Comparison of ENCODE assay signal across 8 mouse cellular contexts in the genomic region with DNA sequence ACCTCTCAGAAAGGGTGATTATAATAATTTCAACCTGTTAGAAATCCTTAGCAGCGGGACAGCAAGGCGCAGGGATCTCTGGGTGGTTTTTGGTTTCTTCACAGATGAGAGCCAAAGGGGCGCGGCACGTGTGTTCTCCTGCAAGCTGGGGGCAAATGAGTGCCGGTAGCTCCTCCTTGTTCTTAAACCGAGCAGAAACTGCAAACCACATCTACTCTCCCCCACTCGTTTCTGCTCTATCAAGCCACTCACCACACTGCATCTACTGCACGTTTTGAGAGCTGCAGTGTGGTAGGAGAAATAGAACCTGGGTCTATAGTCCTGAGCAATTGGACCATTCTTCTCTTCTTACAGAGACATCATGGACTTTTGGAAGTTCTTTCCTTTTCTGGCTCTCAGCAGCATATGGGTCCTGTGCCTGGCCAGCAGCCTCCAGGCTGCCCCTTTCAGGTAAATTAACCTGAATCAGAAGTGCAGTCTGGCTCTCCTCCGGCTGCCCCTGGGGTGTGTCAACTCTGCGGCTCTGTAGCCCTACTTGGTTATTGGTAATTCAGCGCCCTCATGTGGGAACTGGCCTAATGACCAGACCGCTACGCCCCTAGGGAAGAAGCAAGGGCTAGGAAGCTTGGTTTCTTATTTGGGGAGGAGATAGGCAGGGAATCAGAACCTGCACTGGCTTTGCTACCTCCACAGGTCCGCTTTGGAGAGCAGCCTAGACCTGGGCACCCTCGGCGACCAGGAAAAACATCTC. TPM values are rescaled to one million over a fixed set of nuclear protein-coding genes. Genes with fewer than 3 reads are reported as not detected.
DNase-seq lines count a peak whose midpoint lies in the region; ATAC-seq and TF ChIP-seq lines count a peak whose summit lies in the region.

No protein-coding gene starts in this region.

- peak; percentile 75 for ATAC-seq in granulocyte monocyte progenitor cell, adult 5-6 weeks (replicated peaks; ENCODE audit: poor library complexity, severe bottlenecking)
- no peak; the same call in 1 of the 2 replicates for ATAC-seq in lung, postnatal 0 days

- H3K4me2 ChIP-seq in lung, postnatal 0 days (replicated peaks; ENCODE audit: low read depth, low read length) = no peak overlapping the region

- H3K27me3 ChIP-seq in kidney, adult 2 months (replicated peaks; ENCODE audit: control insufficient read depth, insufficient read depth, low read length) = no peaks in the 10 kb centered on the region
- H3K27me3 ChIP-seq in lung, postnatal 0 days (replicated peaks; ENCODE audit: insufficient read depth, low read length) = peaks cover 5% of the 10 kb centered on the region

- no peak for TF ChIP-seq EP300 in lung, postnatal 0 days (IDR thresholded peaks at IDR 0.05)

- DNase-seq in ovary, postnatal 14 days (ENCODE audit: low spot score) = peak; percentile 39
- no peak for DNase-seq in ovary, postnatal 10 days (ENCODE audit: low spot score)
- DNase-seq in c-Kit-positive CD71-negative TER-119-negative erythroid progenitor cells, embryonic 14.5 days (ENCODE audit: low read depth) = peak; percentile 12
- peak; percentile 14 for DNase-seq in kidney, adult 2 months
- peak; percentile 42 for DNase-seq in lung, postnatal 0 days (ENCODE audit: low spot score)
- DNase-seq in right cerebral cortex, postnatal 25 days = peak; percentile 13
- DNase-seq in gastrocnemius, postnatal 14 days = no peak

- 6% methylated on average over 17 of the region's 17 CpGs for WGBS in kidney, adult 2 months
- WGBS in lung, postnatal 0 days = 5% methylated on average over 17 of the region's 17 CpGs

- no peaks in the 10 kb centered on the region for H3K4me1 ChIP-seq in kidney, adult 2 months (ENCODE audit: control insufficient read depth, insufficient read depth, low read length)
- no peaks in the 10 kb centered on the region for H3K4me1 ChIP-seq in lung, postnatal 0 days (ENCODE audit: insufficient read depth, low read depth, low read length)

- no peaks in the 10 kb centered on the region for H3K9me3 ChIP-seq in lung, postnatal 0 days (ENCODE audit: low read length)

- peak; percentile 47 for TF ChIP-seq CTCF in kidney, adult 2 months (conservative IDR thresholded peaks at IDR 0.05; ENCODE audit: insufficient read depth, insufficient read length, low read depth, low read length)
- TF ChIP-seq CTCF in lung, postnatal 0 days (IDR thresholded peaks at IDR 0.05) = peak; percentile 63

- intact Hi-C loops in gastrocnemius, postnatal 14 days (cut with DNase I; ENCODE audit: low total_unique reads) = no loop called here

- TF ChIP-seq POLR2A in kidney, adult 2 months (IDR thresholded peaks at IDR 0.05; ENCODE audit: low read depth, low read length) = no peak

- H3K36me3 ChIP-seq in kidney, adult 2 months (ENCODE audit: control insufficient read depth, insufficient read depth, low read length) = no peaks in the 10 kb centered on the region
- no peaks in the 10 kb centered on the region for H3K36me3 ChIP-seq in lung, postnatal 0 days (ENCODE audit: insufficient read depth, low read length)

- H3K9ac ChIP-seq in lung, postnatal 0 days (replicated peaks; ENCODE audit: low read depth) = no peak overlapping the region

- no peak overlapping the region for H3K4me3 ChIP-seq in kidney, adult 2 months (ENCODE audit: insufficient read depth, low read depth, low read length)
- H3K4me3 ChIP-seq in lung, postnatal 0 days (ENCODE audit: low read depth, low read length) = 0 out of 2 replicates have a peak overlapping the region, but pooled peaks have one; percentile 1

- H3K27ac ChIP-seq in kidney, adult 2 months (ENCODE audit: insufficient read depth, low read depth, low read length) = no peak overlapping the region
- H3K27ac ChIP-seq in lung, postnatal 0 days (ENCODE audit: low read length) = no peak overlapping the region

RNA-seq across cellular contexts. Expression of a gene that starts 1.1 kb away (rescaled TPM):
- not detected in 2 replicates for total RNA-seq in granulocyte monocyte progenitor cell, adult 5-6 weeks (2014; fragmentation: Nextera tagmentation)
- total RNA-seq in granulocyte monocyte progenitor cell, adult 5-6 weeks (2017) = not detected in 2 replicates
- polyA plus RNA-seq in kidney, adult 2 months (2012; rRNA removed) = not detected in 2 replicates
- 2.1 and 2.2 TPM in 2 replicates for polyA plus RNA-seq in lung, postnatal 0 days (2015; fragmentation: Nextera tagmentation; extraction: Ambion mirVana)
- not detected for total RNA-seq in gastrocnemius, postnatal 14 days (2021)

RNA-seq across cellular contexts. Expression of a gene that starts 23.9 kb away (rescaled TPM):
- not detected in 2 replicates for total RNA-seq in granulocyte monocyte progenitor cell, adult 5-6 weeks (2014; fragmentation: Nextera tagmentation)
- total RNA-seq in granulocyte monocyte progenitor cell, adult 5-6 weeks (2017) = not detected in 2 replicates
- polyA plus RNA-seq in kidney, adult 2 months (2012; rRNA removed) = 5.9 and 6.0 TPM in 2 replicates
- 0.66 and 0.77 TPM in 2 replicates for polyA plus RNA-seq in lung, postnatal 0 days (2015; fragmentation: Nextera tagmentation; extraction: Ambion mirVana)
- total RNA-seq in gastrocnemius, postnatal 14 days (2021) = 1 to 10 TPM; 1.0 to 3.4 TPM

Comparison
In these comparisons a context has a peak if more than half of its experiments do, and no peak if none do; other contexts are left out.
1. DNase-seq: peak in ovary, postnatal 14 days (single experiment), c-Kit-positive CD71-negative TER-119-negative erythroid progenitor cells, embryonic 14.5 days (single experiment), kidney, adult 2 months (single experiment), lung, postnatal 0 days (single experiment) and right cerebral cortex, postnatal 25 days (single experiment); none in ovary, postnatal 10 days (single experiment) and gastrocnemius, postnatal 14 days (single experiment).